Mouse (Mus musculus) forebrain, embryonic 11.5 days (tissue): ENCODE results near the gene Lmo1. TPM values are rescaled to one million over a fixed set of nuclear protein-coding genes. Genes with fewer than 3 reads are reported as not detected.

Experiments
- ATAC-seq: fragments of 200-750 bp; cut with Nextera tagmentation; replicated peaks from 2 replicates; pipeline ENCODE4 v1.8.0; 2017; ENCODE audit warnings: moderate TSS enrichment; ENCODE audit not compliant: low FRiP score
- DNase-seq: peaks from one replicate; pipeline ENCODE4 v3.0.0-alpha.2; 2017; ENCODE audit warnings: low spot score
- H3K27ac ChIP-seq: fragments of 300-500 bp; sonication (generic); 2 replicates; pipeline ENCODE4 v1.5.1; 2014; ENCODE audit warnings: low read depth, low read length
- H3K27me3 ChIP-seq: fragments of 300-500 bp; sonication (generic); 2 replicates; pipeline ENCODE4 v1.6.1; 2014; ENCODE audit warnings: mild to moderate bottlenecking, low read length, mixed read lengths; ENCODE audit not compliant: control insufficient read depth, insufficient read depth
- H3K36me3 ChIP-seq: fragments of 300-500 bp; sonication (generic); 2 replicates; pipeline ENCODE4 v1.6.1; 2014; ENCODE audit warnings: mild to moderate bottlenecking, low read length, moderate library complexity, mixed read lengths; ENCODE audit not compliant: control insufficient read depth, insufficient read depth
- H3K4me1 ChIP-seq: fragments of 300-500 bp; sonication (generic); replicated peaks from 2 replicates; pipeline ENCODE4 v1.6.1; 2014; ENCODE audit warnings: low read length, mixed read lengths; ENCODE audit not compliant: control insufficient read depth, insufficient read depth
- H3K4me2 ChIP-seq: fragments of 300-500 bp; sonication (generic); 2 replicates; pipeline ENCODE4 v1.6.1; 2014; ENCODE audit warnings: low read depth, mild to moderate bottlenecking, low read length, moderate library complexity, mixed read lengths; ENCODE audit not compliant: severe bottlenecking
- H3K4me3 ChIP-seq: fragments of 300-500 bp; sonication (generic); 2 replicates; pipeline ENCODE4 v1.5.1; 2014; ENCODE audit warnings: low read depth, low read length
- H3K9ac ChIP-seq: fragments of 300-500 bp; sonication (generic); 2 replicates; pipeline ENCODE4 v1.6.1; 2014; ENCODE audit warnings: low read length
- H3K9me3 ChIP-seq: fragments of 300-500 bp; sonication (generic); 2 replicates; pipeline ENCODE4 v1.6.1; 2016; ENCODE audit warnings: low read length, mixed read lengths; ENCODE audit not compliant: control insufficient read depth
- WGBS: fragments of 180-500 bp; shearing (Covaris S2); extraction: QIAGEN DNeasy Blood & Tissue Kit; methylation state at CpG from one replicate; pipeline ENCODE4 v1.1.7; 2014; 5-methylcytosine and 5-hydroxymethylcytosine counted together
- polyA plus RNA-seq: library from polyadenylated mRNA; unstranded; fragments of >200 nt; fragmentation: Nextera tagmentation; extraction: Ambion mirVana; gene quantifications from 2 replicates; pipeline ENCODE4 v1.2.1, GENCODE M21; 2014

Lmo1 gene
- polyA plus RNA-seq, 1 experiment from 2014 or later: 114 TPM

GRCm38 (mm10) chr7:109185975-109186374 lies 11.0 kb upstream of the Lmo1 start:
- peaks cover 69% of the 10 kb centered on the region for H3K27me3 ChIP-seq
- H3K9ac ChIP-seq: no peak overlapping the region
- ATAC-seq (no peak), DNase-seq (peak; percentile 37)
- no peaks in the 10 kb centered on the region for H3K9me3 ChIP-seq
- H3K27ac ChIP-seq: no peak overlapping the region
- H3K4me3 ChIP-seq: no peak overlapping the region
- no peak overlapping the region for H3K4me2 ChIP-seq
- H3K36me3 ChIP-seq: no peaks in the 10 kb centered on the region
- WGBS: 80% methylated on average over 2 of the region's 2 CpGs
- peaks cover 16% of the 10 kb centered on the region; the same call in 1 of the 2 replicates for H3K4me1 ChIP-seq

GRCm38 (mm10) chr7:109185564-109185963 lies 10.6 kb upstream of the Lmo1 start:
- H3K9me3 ChIP-seq: no peaks in the 10 kb centered on the region
- no peaks in the 10 kb centered on the region for H3K36me3 ChIP-seq
- 0 out of 2 replicates have a peak, but pooled peaks have one; percentile 27 for ATAC-seq
- H3K4me2 ChIP-seq: no peak overlapping the region
- H3K27ac ChIP-seq: no peak overlapping the region
- H3K4me3 ChIP-seq: no peak overlapping the region
- H3K9ac ChIP-seq: no peak overlapping the region
- DNase-seq: no peak
- H3K4me1 ChIP-seq: peaks cover 11% of the 10 kb centered on the region; the same call in 1 of the 2 replicates
- peaks cover 70% of the 10 kb centered on the region for H3K27me3 ChIP-seq
- 38% methylated on average over 5 of the region's 5 CpGs for WGBS

- Histone ChIP-seq H3K27me3 (peaks cover 58% of the 10 kb centered on the region), H3K36me3 (no peaks in the 10 kb centered on the region), H3K9ac (no peak overlapping the region), H3K4me1 (peaks cover 20% of the 10 kb centered on the region), H3K27ac (peak overlapping the region; percentile 39; the same call in 1 of the 2 replicates), H3K4me2 (no peak overlapping the region), H3K9me3 (no peaks in the 10 kb centered on the region), H3K4me3 (no peak overlapping the region)
- DNase-seq: peak; percentile 63
- ATAC-seq: no peak; the same call in 1 of the 2 replicates
- WGBS: 23% methylated on average over 3 of the region's 3 CpGs
Measured at GRCm38 (mm10) chr7:109176688-109177087, 1.7 kb upstream of the Lmo1 start.

GRCm38 (mm10) chr7:109175670-109176625 lies 941 bp upstream of the Lmo1 start:
- H3K4me3 ChIP-seq: peak overlapping the region; percentile 67
- peaks cover 62% of the 10 kb centered on the region for H3K27me3 ChIP-seq
- H3K9me3 ChIP-seq: no peaks in the 10 kb centered on the region
- H3K4me2 ChIP-seq: peak overlapping the region; percentile 93
- H3K27ac ChIP-seq: peak overlapping the region; percentile 84
- DNase-seq: peak; percentile 74
- H3K36me3 ChIP-seq: no peaks in the 10 kb centered on the region
- peak overlapping the region; percentile 21; the same call in 1 of the 2 replicates for H3K9ac ChIP-seq
- peaks cover 20% of the 10 kb centered on the region for H3K4me1 ChIP-seq
- peak; percentile 78 for ATAC-seq
- 5% methylated on average over 13 of the region's 13 CpGs for WGBS

- Histone ChIP-seq H3K9me3 (no peaks in the 10 kb centered on the region), H3K4me3 (peak overlapping the region; percentile 67), H3K9ac (peak overlapping the region; percentile 92), H3K27me3 (peaks cover 53% of the 10 kb centered on the region), H3K36me3 (no peaks in the 10 kb centered on the region), H3K27ac (peak overlapping the region; percentile 84), H3K4me2 (peak overlapping the region; percentile 93), H3K4me1 (peaks cover 20% of the 10 kb centered on the region)
- peak; percentile 79 for DNase-seq
- no peak for ATAC-seq
- WGBS: 1% methylated on average over 31 of the region's 31 CpGs
Measured at GRCm38 (mm10) chr7:109174337-109174948, 564 bp downstream of the Lmo1 start.

- peak overlapping the region; percentile 4; the same call in 1 of the 2 replicates for H3K4me3 ChIP-seq
- H3K27ac ChIP-seq: no peak overlapping the region
- H3K9ac ChIP-seq: no peak overlapping the region
- peaks cover 50% of the 10 kb centered on the region for H3K27me3 ChIP-seq
- 44% methylated on average over 3 of the region's 3 CpGs for WGBS
- peaks cover 18% of the 10 kb centered on the region for H3K4me1 ChIP-seq
- H3K4me2 ChIP-seq: peak overlapping the region; percentile 93
- no peak for ATAC-seq
- DNase-seq: no peak
- no peaks in the 10 kb centered on the region; the same call in 1 of the 2 replicates for H3K36me3 ChIP-seq
- H3K9me3 ChIP-seq: no peaks in the 10 kb centered on the region
Measured at GRCm38 (mm10) chr7:109171874-109172273, 3.1 kb downstream of the Lmo1 start.

GRCm38 (mm10) chr7:109170441-109170820 lies 4.6 kb downstream of the Lmo1 start:
- Histone ChIP-seq H3K4me1 (peaks cover 20% of the 10 kb centered on the region), H3K27me3 (peaks cover 50% of the 10 kb centered on the region)

More at GRCm38 (mm10) chr7:109170441-109170820, 4.6 kb downstream of the Lmo1 start:
- Histone ChIP-seq H3K4me3 (peak overlapping the region; percentile 43), H3K36me3 (no peaks in the 10 kb centered on the region; the same call in 1 of the 2 replicates), H3K27ac (no peak overlapping the region), H3K9ac (peak overlapping the region; percentile 66; the same call in 1 of the 2 replicates), H3K9me3 (no peaks in the 10 kb centered on the region), H3K4me2 (peak overlapping the region; percentile 80)
- WGBS: under 1% methylated on average over 17 of the region's 17 CpGs
- DNase-seq (peak; percentile 95), ATAC-seq (peak; percentile 34)
